Mouse (Mus musculus): ENCODE results near the gene Enox1. TPM values are rescaled to one million over a fixed set of nuclear protein-coding genes. Genes with fewer than 3 reads are reported as not detected.

Gene Enox1
- polyA plus RNA-seq, 1 experiment from 2014 or later, result 0.58 TPM

- H3K4me1 ChIP-seq, result no peaks in the 10 kb centered on the region
- H3K4me3 ChIP-seq, result no peak overlapping the region
- H3K27me3 ChIP-seq (replicated peaks), result peaks cover 23% of the 10 kb centered on the region
- H3K9ac ChIP-seq, result no peak overlapping the region
- ATAC-seq, result no peak
- no peak overlapping the region for H3K27ac ChIP-seq
- no peak overlapping the region for H3K4me2 ChIP-seq
- 62% methylated on average over 3 of the region's 3 CpGs for WGBS (ENCODE audit: insufficient replicate concordance)
- no peaks in the 10 kb centered on the region for H3K9me3 ChIP-seq (replicated peaks)
- no peaks in the 10 kb centered on the region for H3K36me3 ChIP-seq
Observed at GRCm38 (mm10) chr14:77162496-77162895, 5.9 kb downstream of the Enox1 start.

- Histone ChIP-seq H3K4me1 (no peaks in the 10 kb centered on the region), H3K27ac (no peak overlapping the region), H3K4me2 (no peak overlapping the region), H3K4me3 (no peak overlapping the region), H3K36me3 (no peaks in the 10 kb centered on the region), H3K9me3 (replicated peaks) (no peaks in the 10 kb centered on the region), H3K9ac (no peak overlapping the region), H3K27me3 (replicated peaks) (peaks cover 6% of the 10 kb centered on the region)
- 60% methylated on average over 6 of the region's 6 CpGs for WGBS (ENCODE audit: insufficient replicate concordance)
- ATAC-seq, result no peak
Observed at GRCm38 (mm10) chr14:77164396-77164795, 7.8 kb downstream of the Enox1 start.

GRCm38 (mm10) chr14:77168161-77168560 lies 11.6 kb downstream of the Enox1 start:
- Histone ChIP-seq H3K4me2 (no peak overlapping the region), H3K27ac (no peak overlapping the region), H3K4me1 (no peaks in the 10 kb centered on the region), H3K9me3 (replicated peaks) (no peaks in the 10 kb centered on the region), H3K4me3 (no peak overlapping the region), H3K9ac (no peak overlapping the region), H3K27me3 (replicated peaks) (no peaks in the 10 kb centered on the region), H3K36me3 (no peaks in the 10 kb centered on the region)
- WGBS (ENCODE audit: insufficient replicate concordance), result 79% methylated on average over 6 of the region's 6 CpGs
- no peak for ATAC-seq

GRCm38 (mm10) chr14:77174491-77174890 lies 17.9 kb downstream of the Enox1 start:
- ATAC-seq, result no peak
- Histone ChIP-seq H3K36me3 (no peaks in the 10 kb centered on the region), H3K9ac (no peak overlapping the region), H3K4me1 (no peaks in the 10 kb centered on the region), H3K9me3 (replicated peaks) (no peaks in the 10 kb centered on the region), H3K27ac (no peak overlapping the region), H3K4me3 (no peak overlapping the region), H3K4me2 (no peak overlapping the region), H3K27me3 (replicated peaks) (no peaks in the 10 kb centered on the region)
- WGBS (ENCODE audit: insufficient replicate concordance), result 68% methylated on average over 15 of the region's 15 CpGs

- Histone ChIP-seq H3K27me3 (replicated peaks) (no peaks in the 10 kb centered on the region), H3K9me3 (replicated peaks) (no peaks in the 10 kb centered on the region), H3K9ac (no peak overlapping the region), H3K4me3 (no peak overlapping the region), H3K36me3 (no peaks in the 10 kb centered on the region), H3K4me1 (no peaks in the 10 kb centered on the region), H3K4me2 (no peak overlapping the region), H3K27ac (no peak overlapping the region)
- ATAC-seq, result no peak
- WGBS (ENCODE audit: insufficient replicate concordance), result 83% methylated on average over 9 of the region's 9 CpGs
Observed at GRCm38 (mm10) chr14:77174931-77175330, 18.4 kb downstream of the Enox1 start.

- Histone ChIP-seq H3K4me3 (no peak overlapping the region), H3K9ac (no peak overlapping the region), H3K36me3 (no peaks in the 10 kb centered on the region), H3K27ac (no peak overlapping the region), H3K4me1 (no peaks in the 10 kb centered on the region), H3K4me2 (no peak overlapping the region), H3K9me3 (replicated peaks) (no peaks in the 10 kb centered on the region), H3K27me3 (replicated peaks) (no peaks in the 10 kb centered on the region)
- WGBS (ENCODE audit: insufficient replicate concordance), result 67% methylated on average over 7 of the region's 7 CpGs
- ATAC-seq, result no peak
Observed at GRCm38 (mm10) chr14:77180241-77180640, 23.7 kb downstream of the Enox1 start.

GRCm38 (mm10) chr14:77180753-77181374 lies 24.3 kb downstream of the Enox1 start:
- no peaks in the 10 kb centered on the region for H3K36me3 ChIP-seq
- ATAC-seq, result no peak
- WGBS (ENCODE audit: insufficient replicate concordance), result 51% methylated on average over 12 of the region's 13 CpGs

GRCm38 (mm10) chr14:77183491-77183890 lies 26.9 kb downstream of the Enox1 start:
- Histone ChIP-seq H3K4me3 (no peak overlapping the region), H3K36me3 (no peaks in the 10 kb centered on the region), H3K4me1 (no peaks in the 10 kb centered on the region), H3K9ac (no peak overlapping the region), H3K9me3 (replicated peaks) (no peaks in the 10 kb centered on the region), H3K27ac (no peak overlapping the region), H3K4me2 (no peak overlapping the region), H3K27me3 (replicated peaks) (no peaks in the 10 kb centered on the region)
- WGBS (ENCODE audit: insufficient replicate concordance), result 65% methylated on average over 5 of the region's 5 CpGs
- ATAC-seq, result no peak

More at GRCm38 (mm10) chr14:77180753-77181374, 24.3 kb downstream of the Enox1 start:
- no peaks in the 10 kb centered on the region for H3K4me1 ChIP-seq
- no peak overlapping the region for H3K27ac ChIP-seq
- H3K4me2 ChIP-seq, result no peak overlapping the region
- H3K4me3 ChIP-seq, result no peak overlapping the region
- H3K9ac ChIP-seq, result no peak overlapping the region
- H3K27me3 ChIP-seq (replicated peaks), result no peaks in the 10 kb centered on the region
- H3K9me3 ChIP-seq (replicated peaks), result no peaks in the 10 kb centered on the region

- no peaks in the 10 kb centered on the region for H3K27me3 ChIP-seq (replicated peaks)
- H3K4me1 ChIP-seq, result no peaks in the 10 kb centered on the region
- no peaks in the 10 kb centered on the region for H3K9me3 ChIP-seq (replicated peaks)
- 57% methylated on average over 2 of the region's 2 CpGs for WGBS (ENCODE audit: insufficient replicate concordance)
- ATAC-seq, result no peak
- no peak overlapping the region for H3K4me3 ChIP-seq
- H3K36me3 ChIP-seq, result no peaks in the 10 kb centered on the region
- H3K9ac ChIP-seq, result no peak overlapping the region
- H3K27ac ChIP-seq, result no peak overlapping the region
- H3K4me2 ChIP-seq, result no peak overlapping the region
Observed at GRCm38 (mm10) chr14:77190158-77190557, 33.6 kb downstream of the Enox1 start.

GRCm38 (mm10) chr14:77195314-77196020 lies 38.9 kb downstream of the Enox1 start:
- Histone ChIP-seq H3K4me1 (no peaks in the 10 kb centered on the region), H3K9me3 (replicated peaks) (no peaks in the 10 kb centered on the region), H3K4me2 (no peak overlapping the region), H3K36me3 (no peaks in the 10 kb centered on the region), H3K27ac (no peak overlapping the region), H3K27me3 (replicated peaks) (no peaks in the 10 kb centered on the region), H3K4me3 (no peak overlapping the region), H3K9ac (no peak overlapping the region)
- WGBS (ENCODE audit: insufficient replicate concordance), result 60% methylated on average over 18 of the region's 18 CpGs
- ATAC-seq, result no peak

GRCm38 (mm10) chr14:77196246-77196645 lies 39.7 kb downstream of the Enox1 start:
- Histone ChIP-seq H3K4me3 (no peak overlapping the region), H3K27ac (no peak overlapping the region), H3K9me3 (replicated peaks) (no peaks in the 10 kb centered on the region), H3K4me2 (no peak overlapping the region), H3K27me3 (replicated peaks) (no peaks in the 10 kb centered on the region), H3K36me3 (no peaks in the 10 kb centered on the region), H3K4me1 (no peaks in the 10 kb centered on the region), H3K9ac (no peak overlapping the region)
- ATAC-seq, result no peak
- WGBS (ENCODE audit: insufficient replicate concordance), result 55% methylated on average over 3 of the region's 3 CpGs

GRCm38 (mm10) chr14:77197414-77197915 lies 40.9 kb downstream of the Enox1 start:
- ATAC-seq, result no peak
- WGBS (ENCODE audit: insufficient replicate concordance), result 61% methylated on average over 2 of the region's 2 CpGs
- H3K4me2 ChIP-seq, result no peak overlapping the region

More at GRCm38 (mm10) chr14:77197414-77197915, 40.9 kb downstream of the Enox1 start:
- H3K9me3 ChIP-seq (replicated peaks), result no peaks in the 10 kb centered on the region
- no peaks in the 10 kb centered on the region for H3K27me3 ChIP-seq (replicated peaks)
- H3K9ac ChIP-seq, result no peak overlapping the region
- no peaks in the 10 kb centered on the region for H3K36me3 ChIP-seq
- no peak overlapping the region for H3K27ac ChIP-seq
- H3K4me3 ChIP-seq, result no peak overlapping the region
- no peaks in the 10 kb centered on the region for H3K4me1 ChIP-seq

All from liver, embryonic 12.5 days (tissue).